Mouse (Mus musculus): ENCODE results near the gene AA986860. TPM values are rescaled to one million over a fixed set of nuclear protein-coding genes. Genes with fewer than 3 reads are reported as not detected.

The AA986860 gene
- polyA plus RNA-seq, 1 experiment = 1.6 TPM

GRCm38 (mm10) chr1:130789512-130790451 is 58.0 kb downstream of the AA986860 start:
- TF ChIP-seq GATA1 (IDR thresholded peaks at IDR 0.05; ENCODE audit: low read length) = no peak

Other genes starting within 250 kb of the AA986860 start
- not detected in 2 replicates for gene Zp3r, start 102.4 kb upstream of the AA986860 start, polyA plus RNA-seq (2012)
- not detected in 2 replicates for gene C4bp, start 70.3 kb upstream of the AA986860 start, polyA plus RNA-seq (2012)
- gene Gm29427, start 16.2 kb upstream of the AA986860 start, polyA plus RNA-seq (2012) = not detected in 2 replicates
- gene Yod1, start 14.6 kb upstream of the AA986860 start, polyA plus RNA-seq (2012) = 2.2 and 2.4 TPM in 2 replicates
- 5.0 and 8.5 TPM in 2 replicates for gene Pfkfb2, start 2.7 kb upstream of the AA986860 start, polyA plus RNA-seq (2012)
- not detected in 2 replicates for gene Fcamr, start 68.9 kb downstream of the AA986860 start, polyA plus RNA-seq (2012)
- gene Pigr, start 94.7 kb downstream of the AA986860 start, polyA plus RNA-seq (2012) = not detected in 2 replicates
- gene Fcmr, start 133.7 kb downstream of the AA986860 start, polyA plus RNA-seq (2012) = not detected in 2 replicates
- not detected in 2 replicates for gene Il24, start 155.5 kb downstream of the AA986860 start, polyA plus RNA-seq (2012)
- gene Il20, start 179.5 kb downstream of the AA986860 start, polyA plus RNA-seq (2012) = not detected in 2 replicates
- not detected in 2 replicates for gene Il19, start 208.1 kb downstream of the AA986860 start, polyA plus RNA-seq (2012)